Comparison of ENCODE assay signal across 8 mouse cellular contexts in genomic region chr8:34689825-34690493, GRCm38 (mm10).
DNase-seq lines count a peak whose midpoint lies in the region; ATAC-seq and TF ChIP-seq lines count a peak whose summit lies in the region.

No protein-coding gene starts in this region.

- peak; percentile 32 for DNase-seq in ES-CJ7 (ENCODE audit: low read depth, low spot score)
- peak; percentile 85 for DNase-seq in midbrain, embryonic 11.5 days (ENCODE audit: low spot score, missing footprints)
- DNase-seq in embryo, embryonic 10 days (ENCODE audit: low spot score), result no peak
- no peak for DNase-seq in layer of hippocampus, adult 18-20 months (ENCODE audit: low spot score in 2 of 2)
- no peak for DNase-seq in kidney, postnatal 36 days

- H3K4me2 ChIP-seq in embryonic facial prominence, embryonic 15.5 days (replicated peaks), result peak overlapping the region; percentile 46
- peak overlapping the region; percentile 65 for H3K4me2 ChIP-seq in intestine, postnatal 0 days (replicated peaks; ENCODE audit: low read depth)
- peak overlapping the region; percentile 30 for H3K4me2 ChIP-seq in midbrain, embryonic 11.5 days

- H3K27me3 ChIP-seq in embryonic facial prominence, embryonic 15.5 days, result peaks cover 10% of the 10 kb centered on the region; the same call in 1 of the 2 replicates
- H3K27me3 ChIP-seq in intestine, postnatal 0 days (replicated peaks; ENCODE audit: control insufficient read depth, insufficient read depth, low read length), result no peaks in the 10 kb centered on the region
- H3K27me3 ChIP-seq in midbrain, embryonic 11.5 days (ENCODE audit: control insufficient read depth, insufficient read depth, low read length), result no peaks in the 10 kb centered on the region; the same call in 1 of the 2 replicates

- H3K9ac ChIP-seq in embryonic facial prominence, embryonic 15.5 days, result no peak overlapping the region
- H3K9ac ChIP-seq in intestine, postnatal 0 days (ENCODE audit: low read depth, low read length), result 0 out of 2 replicates have a peak overlapping the region, but pooled peaks have one; percentile 17
- no peak overlapping the region; the same call in 1 of the 2 replicates for H3K9ac ChIP-seq in midbrain, embryonic 11.5 days (ENCODE audit: low read length)

- peaks cover 10% of the 10 kb centered on the region; the same call in 1 of the 2 replicates for H3K4me1 ChIP-seq in embryonic facial prominence, embryonic 15.5 days
- H3K4me1 ChIP-seq in intestine, postnatal 0 days (replicated peaks; ENCODE audit: control insufficient read depth, insufficient read depth, low read length), result no peaks in the 10 kb centered on the region
- peaks cover 8% of the 10 kb centered on the region for H3K4me1 ChIP-seq in midbrain, embryonic 11.5 days (ENCODE audit: control insufficient read depth, insufficient read depth, low read length)

- 14% methylated on average over 9 of the region's 9 CpGs for WGBS in embryonic facial prominence, embryonic 15.5 days
- WGBS in intestine, postnatal 0 days, result 21% methylated on average over 9 of the region's 9 CpGs
- WGBS in midbrain, embryonic 11.5 days, result 6% methylated on average over 9 of the region's 9 CpGs

- H3K27ac ChIP-seq in embryonic facial prominence, embryonic 15.5 days (replicated peaks), result no peak overlapping the region
- H3K27ac ChIP-seq in intestine, postnatal 0 days (ENCODE audit: low read depth, low read length), result peak overlapping the region; percentile 41; the same call in 1 of the 2 replicates
- H3K27ac ChIP-seq in midbrain, embryonic 11.5 days (ENCODE audit: low read depth, low read length), result no peak overlapping the region

- H3K9me3 ChIP-seq in embryonic facial prominence, embryonic 15.5 days (replicated peaks), result no peaks in the 10 kb centered on the region
- H3K9me3 ChIP-seq in intestine, postnatal 0 days (ENCODE audit: control insufficient read depth), result no peaks in the 10 kb centered on the region
- no peaks in the 10 kb centered on the region for H3K9me3 ChIP-seq in midbrain, embryonic 11.5 days (ENCODE audit: control insufficient read depth, low read length)

- TF ChIP-seq CTCF in intestine, postnatal 0 days (IDR thresholded peaks at IDR 0.05; ENCODE audit: low read depth), result no peak

- H3K4me3 ChIP-seq in embryonic facial prominence, embryonic 15.5 days (replicated peaks), result peak overlapping the region; percentile 20
- H3K4me3 ChIP-seq in intestine, postnatal 0 days (ENCODE audit: low read depth, low read length), result peak overlapping the region; percentile 32
- no peak overlapping the region; the same call in 1 of the 2 replicates for H3K4me3 ChIP-seq in midbrain, embryonic 11.5 days (ENCODE audit: low read depth, low read length)

- H3K36me3 ChIP-seq in embryonic facial prominence, embryonic 15.5 days, result no peaks in the 10 kb centered on the region
- no peaks in the 10 kb centered on the region for H3K36me3 ChIP-seq in intestine, postnatal 0 days (ENCODE audit: control insufficient read depth, insufficient read depth)
- no peaks in the 10 kb centered on the region for H3K36me3 ChIP-seq in midbrain, embryonic 11.5 days (ENCODE audit: control insufficient read depth, insufficient read depth, low read length)

- no peak for ATAC-seq in embryonic facial prominence, embryonic 15.5 days (ENCODE audit: insufficient number of reproducible peaks, low FRiP score, low TSS enrichment, low read depth)
- 0 out of 2 replicates have a peak, but pooled peaks have one; percentile 26 for ATAC-seq in intestine, postnatal 0 days
- ATAC-seq in midbrain, embryonic 11.5 days (ENCODE audit: low FRiP score), result no peak
- ATAC-seq in activated CD4-positive, CD25-positive, alpha-beta regulatory T cell, adult 4 months, result no peak

Comparison
In these comparisons a context has a peak if more than half of its experiments do, and no peak if none do; other contexts are left out.
1. DNase-seq: peak in ES-CJ7 (single experiment) and midbrain, embryonic 11.5 days (single experiment); none in embryo, embryonic 10 days (single experiment), layer of hippocampus, adult 18-20 months (0 of 2) and kidney, postnatal 36 days (0 of 2).
2. Peak in every context shown above with its lines, with median percentiles within 50 percentile points of each other: H3K4me2 ChIP-seq.